Mouse (Mus musculus): Measurements from ENCODE around the gene Ccdc177. TPM values are rescaled to one million over a fixed set of nuclear protein-coding genes. Genes with fewer than 3 reads are reported as not detected.

Ccdc177 gene
- polyA plus RNA-seq, 1 experiment from 2014 or later: 0.03 TPM

DNA sequence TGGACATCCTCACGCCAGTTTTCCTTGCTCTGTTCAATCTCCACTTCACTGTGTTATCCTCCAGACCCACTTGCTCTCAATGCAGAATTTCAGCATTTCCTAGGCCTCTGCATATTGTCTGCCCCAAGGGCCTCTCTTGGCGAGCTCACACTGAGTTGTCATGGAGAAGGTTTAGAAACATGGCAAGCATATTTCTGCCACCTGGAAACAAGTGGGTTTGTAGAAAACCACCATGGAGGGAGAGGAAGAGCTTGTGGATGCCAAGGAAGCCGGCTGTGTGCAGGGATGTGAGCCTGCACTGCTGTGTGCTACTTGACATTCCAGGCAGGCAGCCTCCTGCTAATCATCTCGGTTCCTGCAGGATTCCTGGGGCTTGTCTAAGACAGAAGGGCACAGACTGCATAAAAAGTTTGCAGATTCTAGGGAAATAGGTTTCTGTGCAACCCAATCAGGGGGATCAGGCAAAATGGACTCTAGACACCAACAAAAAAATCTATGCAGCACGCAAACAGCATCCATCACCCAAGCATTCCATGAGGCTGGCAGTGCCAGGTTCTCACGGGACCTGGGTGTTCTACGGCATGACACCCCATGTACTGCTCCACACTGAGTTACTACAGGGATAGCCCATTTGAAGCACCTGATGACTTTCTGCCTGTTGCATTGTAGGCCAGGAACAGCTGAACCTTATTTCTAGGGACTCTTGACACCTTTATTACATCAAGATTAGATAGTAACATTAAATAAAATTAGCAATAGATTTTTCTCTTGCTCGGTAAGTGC lies 14.3 kb downstream of the Ccdc177 start:
- H3K27ac ChIP-seq: no peak overlapping the region
- no peaks in the 10 kb centered on the region for H3K36me3 ChIP-seq
- DNase-seq (ENCODE audit: low spot score): no peak
- H3K27me3 ChIP-seq (ENCODE audit: insufficient read depth, poor library complexity, severe bottlenecking): peaks cover 49% of the 10 kb centered on the region
- no peak overlapping the region for H3K4me3 ChIP-seq
- H3K9me3 ChIP-seq: no peaks in the 10 kb centered on the region
- peaks cover 10% of the 10 kb centered on the region; the same call in 1 of the 2 replicates for H3K4me1 ChIP-seq
- 50% methylated on average over 8 of the region's 8 CpGs for WGBS

- Histone ChIP-seq H3K4me1 (peaks cover 10% of the 10 kb centered on the region; the same call in 1 of the 2 replicates), H3K4me3 (no peak overlapping the region), H3K27ac (no peak overlapping the region), H3K27me3 (ENCODE audit: insufficient read depth, poor library complexity, severe bottlenecking) (peaks cover 52% of the 10 kb centered on the region), H3K36me3 (no peaks in the 10 kb centered on the region), H3K9me3 (no peaks in the 10 kb centered on the region)
- no peak for DNase-seq (ENCODE audit: low spot score)
- 71% methylated on average over 1 of the region's 1 CpGs for WGBS
Observed at GRCm38 (mm10) chr12:80744614-80745013, 15.9 kb downstream of the Ccdc177 start.

GRCm38 (mm10) chr12:80739482-80739881 lies 21.0 kb downstream of the Ccdc177 start:
- no peak for DNase-seq (ENCODE audit: low spot score)
- Histone ChIP-seq H3K9me3 (no peaks in the 10 kb centered on the region), H3K27me3 (ENCODE audit: insufficient read depth, poor library complexity, severe bottlenecking) (peaks cover 77% of the 10 kb centered on the region), H3K36me3 (no peaks in the 10 kb centered on the region), H3K4me3 (no peak overlapping the region), H3K27ac (no peak overlapping the region), H3K4me1 (peaks cover 8% of the 10 kb centered on the region; the same call in 1 of the 2 replicates)
- 29% methylated on average over 9 of the region's 9 CpGs for WGBS

DNA sequence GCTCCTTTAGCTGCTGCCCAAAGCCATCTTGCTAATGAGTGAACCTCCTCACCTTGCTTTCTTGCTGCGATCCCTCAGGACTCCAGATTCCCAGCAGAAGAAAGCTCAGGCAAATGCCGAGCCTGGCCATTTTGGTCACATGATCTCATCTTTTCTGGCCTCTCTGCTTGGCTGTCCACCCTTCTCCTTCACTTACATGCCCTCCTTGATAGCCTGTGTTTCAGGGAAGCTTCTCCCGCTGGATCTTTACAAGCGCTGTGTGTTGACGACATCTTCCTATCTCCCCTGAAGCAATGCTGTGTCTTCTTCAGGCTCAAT lies 23.2 kb downstream of the Ccdc177 start:
- H3K9me3 ChIP-seq: no peaks in the 10 kb centered on the region
- no peaks in the 10 kb centered on the region for H3K36me3 ChIP-seq
- H3K27ac ChIP-seq: no peak overlapping the region
- peaks cover 8% of the 10 kb centered on the region; the same call in 1 of the 2 replicates for H3K4me1 ChIP-seq
- no peak overlapping the region for H3K4me3 ChIP-seq
- WGBS: 56% methylated on average over 5 of the region's 5 CpGs
- H3K27me3 ChIP-seq (ENCODE audit: insufficient read depth, poor library complexity, severe bottlenecking): peaks cover 67% of the 10 kb centered on the region
- DNase-seq (ENCODE audit: low spot score): no peak

DNA sequence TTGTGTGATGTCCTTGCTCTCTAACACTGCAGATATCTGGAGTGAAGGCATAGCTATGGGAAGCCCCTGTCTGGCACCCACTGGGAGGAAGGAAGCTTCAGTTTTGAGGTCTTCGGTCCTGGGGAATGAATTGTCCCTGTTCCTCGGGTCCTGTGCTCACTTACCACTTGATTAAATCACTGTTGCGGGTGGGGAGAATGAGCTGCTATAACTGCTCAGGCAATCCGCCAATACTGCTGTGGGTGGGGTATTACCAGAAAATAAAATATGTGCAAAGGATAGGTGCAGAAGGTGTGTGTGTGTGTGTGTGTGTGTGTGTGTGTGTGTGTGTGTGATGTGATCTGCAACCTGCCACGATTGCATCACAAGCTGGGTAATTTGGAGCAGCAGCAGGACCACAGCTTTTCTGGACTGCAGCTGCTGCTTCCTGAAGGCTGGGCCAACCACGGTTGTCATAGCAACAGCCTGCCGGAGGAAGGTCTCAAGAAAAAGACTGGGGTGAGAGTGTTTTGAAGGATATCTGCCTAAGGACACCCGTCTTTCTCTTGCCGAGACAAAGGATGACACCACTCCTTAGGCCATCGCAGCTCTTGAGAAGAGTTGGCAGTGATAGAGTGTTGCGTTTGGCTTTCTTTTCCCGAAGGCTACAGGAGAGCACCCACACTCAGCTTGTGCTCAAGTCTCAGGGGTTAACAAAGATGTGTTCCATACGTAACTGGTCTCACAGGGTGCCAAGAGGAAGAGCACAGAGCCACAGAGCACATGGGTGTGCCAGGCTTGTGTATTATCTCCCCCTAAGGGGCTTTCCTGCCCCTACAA lies 23.8 kb downstream of the Ccdc177 start:
- peaks cover 61% of the 10 kb centered on the region for H3K27me3 ChIP-seq (ENCODE audit: insufficient read depth, poor library complexity, severe bottlenecking)
- H3K4me3 ChIP-seq: no peak overlapping the region
- no peaks in the 10 kb centered on the region for H3K9me3 ChIP-seq
- 41% methylated on average over 13 of the region's 13 CpGs for WGBS
- no peak overlapping the region for H3K27ac ChIP-seq
- H3K36me3 ChIP-seq: no peaks in the 10 kb centered on the region
- H3K4me1 ChIP-seq: peaks cover 8% of the 10 kb centered on the region; the same call in 1 of the 2 replicates
- no peak for DNase-seq (ENCODE audit: low spot score)

GRCm38 (mm10) chr12:80734526-80735470 lies 25.7 kb downstream of the Ccdc177 start:
- 54% methylated on average over 13 of the region's 13 CpGs for WGBS
- Histone ChIP-seq H3K36me3 (no peaks in the 10 kb centered on the region), H3K27ac (no peak overlapping the region), H3K27me3 (ENCODE audit: insufficient read depth, poor library complexity, severe bottlenecking) (peaks cover 43% of the 10 kb centered on the region), H3K4me1 (peaks cover 8% of the 10 kb centered on the region; the same call in 1 of the 2 replicates), H3K9me3 (no peaks in the 10 kb centered on the region), H3K4me3 (no peak overlapping the region)
- no peak for DNase-seq (ENCODE audit: low spot score)

GRCm38 (mm10) chr12:80730567-80730966 lies 29.9 kb downstream of the Ccdc177 start:
- DNase-seq (ENCODE audit: low spot score): peak; percentile 88
- peak overlapping the region; percentile 23; the same call in 1 of the 2 replicates for H3K4me3 ChIP-seq
- no peaks in the 10 kb centered on the region for H3K9me3 ChIP-seq
- 5% methylated on average over 9 of the region's 9 CpGs for WGBS
- peaks cover 11% of the 10 kb centered on the region; the same call in 1 of the 2 replicates for H3K27me3 ChIP-seq (ENCODE audit: insufficient read depth, poor library complexity, severe bottlenecking)
- H3K4me1 ChIP-seq: no peaks in the 10 kb centered on the region
- no peaks in the 10 kb centered on the region for H3K36me3 ChIP-seq
- no peak overlapping the region for H3K27ac ChIP-seq

GRCm38 (mm10) chr12:80729758-80730530 lies 30.5 kb downstream of the Ccdc177 start:
- H3K36me3 ChIP-seq: no peaks in the 10 kb centered on the region
- DNase-seq (ENCODE audit: low spot score): no peak
- 81% methylated on average over 12 of the region's 12 CpGs for WGBS

GRCm38 (mm10) chr12:80728814-80729213 lies 31.7 kb downstream of the Ccdc177 start:
- Histone ChIP-seq H3K4me3 (no peak overlapping the region), H3K4me1 (no peaks in the 10 kb centered on the region), H3K27ac (no peak overlapping the region), H3K27me3 (ENCODE audit: insufficient read depth, poor library complexity, severe bottlenecking) (peaks cover 8% of the 10 kb centered on the region; the same call in 1 of the 2 replicates), H3K36me3 (no peaks in the 10 kb centered on the region), H3K9me3 (no peaks in the 10 kb centered on the region)
- DNase-seq (ENCODE audit: low spot score): no peak
- 45% methylated on average over 2 of the region's 2 CpGs for WGBS

More at GRCm38 (mm10) chr12:80729758-80730530, 30.5 kb downstream of the Ccdc177 start:
- Histone ChIP-seq H3K27me3 (ENCODE audit: insufficient read depth, poor library complexity, severe bottlenecking) (peaks cover 8% of the 10 kb centered on the region; the same call in 1 of the 2 replicates), H3K27ac (no peak overlapping the region), H3K4me1 (no peaks in the 10 kb centered on the region), H3K9me3 (no peaks in the 10 kb centered on the region), H3K4me3 (no peak overlapping the region)

DNA sequence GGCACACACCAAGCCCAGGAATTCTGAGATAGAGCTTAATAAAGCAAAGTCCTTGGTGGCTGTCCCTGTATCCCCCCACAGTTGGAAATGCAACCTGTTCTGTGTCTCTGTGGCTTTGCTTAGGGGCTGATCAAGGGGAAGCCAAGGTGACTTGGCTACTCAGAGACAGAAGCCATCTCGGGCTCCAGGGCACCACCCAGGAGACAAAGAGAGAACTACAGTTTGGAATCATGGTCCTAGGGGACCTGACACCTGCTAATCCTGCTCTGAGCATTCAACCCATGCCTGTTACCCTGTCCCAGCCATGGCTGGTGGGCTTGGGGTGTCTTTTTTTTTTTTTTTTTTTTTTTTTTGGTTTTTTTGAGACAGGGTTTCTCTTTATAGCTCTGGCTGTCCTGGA lies 32.3 kb downstream of the Ccdc177 start:
- H3K27ac ChIP-seq: no peak overlapping the region
- H3K9me3 ChIP-seq: no peaks in the 10 kb centered on the region
- H3K27me3 ChIP-seq (ENCODE audit: insufficient read depth, poor library complexity, severe bottlenecking): peaks cover 10% of the 10 kb centered on the region; the same call in 1 of the 2 replicates
- H3K36me3 ChIP-seq: no peaks in the 10 kb centered on the region
- no peak for DNase-seq (ENCODE audit: low spot score)
- 15% methylated on average over 1 of the region's 1 CpGs for WGBS
- H3K4me1 ChIP-seq: no peaks in the 10 kb centered on the region
- H3K4me3 ChIP-seq: no peak overlapping the region

GRCm38 (mm10) chr12:80724853-80725559 lies 35.5 kb downstream of the Ccdc177 start:
- H3K4me3 ChIP-seq: no peak overlapping the region
- 31% methylated on average over 10 of the region's 10 CpGs for WGBS
- H3K27me3 ChIP-seq (ENCODE audit: insufficient read depth, poor library complexity, severe bottlenecking): peaks cover 26% of the 10 kb centered on the region; the same call in 1 of the 2 replicates
- no peak overlapping the region for H3K27ac ChIP-seq
- peak; percentile 86 for DNase-seq (ENCODE audit: low spot score)
- no peaks in the 10 kb centered on the region for H3K36me3 ChIP-seq
- no peaks in the 10 kb centered on the region for H3K4me1 ChIP-seq
- no peaks in the 10 kb centered on the region for H3K9me3 ChIP-seq

Data from heart, embryonic 10.5 days (tissue).